In genomic region chr10:18061533-18061932, GRCm38 (mm10) we compare ENCODE assay signal across 25 mouse cellular contexts. TPM values are rescaled to one million over a fixed set of nuclear protein-coding genes. Genes with fewer than 3 reads are reported as not detected.
DNase-seq lines count a peak whose midpoint lies in the region; ATAC-seq lines count a peak whose summit lies in the region.
"Had no signal": no experiment of that assay in that cellular context is flagged by ENCODE, and none has a peak within 500 bp of the region (broad histone marks: within the 10 kb centered on the region; RNA-seq: fewer than 3 reads in every experiment).

No protein-coding gene starts in this region.

- H3K9ac ChIP-seq in heart, embryonic 13.5 days = no peak overlapping the region
- H3K9ac ChIP-seq in midbrain, embryonic 11.5 days (ENCODE audit: low read length) = no peak overlapping the region
- H3K9ac ChIP-seq in midbrain, embryonic 15.5 days = no peak overlapping the region
- H3K9ac ChIP-seq: embryonic facial prominence, embryonic 12.5 days; embryonic facial prominence, embryonic 15.5 days; forebrain, postnatal 0 days; hindbrain, embryonic 14.5 days had no signal

- no peaks in the 10 kb centered on the region for H3K9me3 ChIP-seq in heart, embryonic 13.5 days
- no peaks in the 10 kb centered on the region for H3K9me3 ChIP-seq in heart, embryonic 10.5 days
- H3K9me3 ChIP-seq in midbrain, embryonic 11.5 days (ENCODE audit: control insufficient read depth, low read length) = no peaks in the 10 kb centered on the region
- no peaks in the 10 kb centered on the region for H3K9me3 ChIP-seq in midbrain, embryonic 15.5 days
- H3K9me3 ChIP-seq: embryonic facial prominence, embryonic 12.5 days; embryonic facial prominence, embryonic 15.5 days; hindbrain, embryonic 10.5 days had no signal

- H3K27ac ChIP-seq in heart, embryonic 13.5 days (replicated peaks) = peak overlapping the region; percentile 15; the same call in 1 of the 2 replicates
- no peak overlapping the region for H3K27ac ChIP-seq in heart, embryonic 10.5 days
- H3K27ac ChIP-seq in midbrain, embryonic 11.5 days (ENCODE audit: low read depth, low read length) = no peak overlapping the region
- no peak overlapping the region for H3K27ac ChIP-seq in midbrain, embryonic 15.5 days
- H3K27ac ChIP-seq: embryonic facial prominence, embryonic 12.5 days; embryonic facial prominence, embryonic 15.5 days; hindbrain, embryonic 10.5 days; hindbrain, embryonic 14.5 days had no signal

- no peaks in the 10 kb centered on the region for H3K36me3 ChIP-seq in heart, embryonic 13.5 days
- H3K36me3 ChIP-seq in heart, embryonic 10.5 days = no peaks in the 10 kb centered on the region
- no peaks in the 10 kb centered on the region for H3K36me3 ChIP-seq in midbrain, embryonic 11.5 days (ENCODE audit: control insufficient read depth, insufficient read depth, low read length)
- no peaks in the 10 kb centered on the region for H3K36me3 ChIP-seq in midbrain, embryonic 15.5 days (replicated peaks)
- H3K36me3 ChIP-seq: embryonic facial prominence, embryonic 12.5 days; embryonic facial prominence, embryonic 15.5 days had no signal

- ATAC-seq in heart, embryonic 13.5 days (ENCODE audit: extremely low read depth, insufficient number of reproducible peaks, low FRiP score, low TSS enrichment) = no peak
- ATAC-seq in midbrain, embryonic 11.5 days (ENCODE audit: low FRiP score) = no peak
- ATAC-seq in midbrain, embryonic 15.5 days (replicated peaks) = no peak
- peak; percentile 53 for ATAC-seq in granulocyte monocyte progenitor cell, adult 5-6 weeks (replicated peaks; ENCODE audit: poor library complexity, severe bottlenecking)
- peak; percentile 45 for ATAC-seq in megakaryocyte-erythroid progenitor cell, adult 5-6 weeks (replicated peaks; ENCODE audit: low FRiP score, low TSS enrichment, poor library complexity, severe bottlenecking)
- ATAC-seq: activated CD4-positive, CD25-positive, alpha-beta regulatory T cell, adult 4 months; CD4-positive, CD25-positive, alpha-beta regulatory T cell, adult 4 months; forebrain, embryonic 14.5 days; forebrain, postnatal 0 days; intestine, postnatal 0 days had no signal

- no peaks in the 10 kb centered on the region for H3K27me3 ChIP-seq in heart, embryonic 13.5 days (replicated peaks)
- no peaks in the 10 kb centered on the region for H3K27me3 ChIP-seq in heart, embryonic 10.5 days (ENCODE audit: insufficient read depth, poor library complexity, severe bottlenecking)
- H3K27me3 ChIP-seq in midbrain, embryonic 11.5 days (ENCODE audit: control insufficient read depth, insufficient read depth, low read length) = no peaks in the 10 kb centered on the region
- no peaks in the 10 kb centered on the region for H3K27me3 ChIP-seq in midbrain, embryonic 15.5 days (replicated peaks)
- H3K27me3 ChIP-seq: embryonic facial prominence, embryonic 12.5 days; embryonic facial prominence, embryonic 15.5 days had no signal

- no peak for DNase-seq in heart, embryonic 10.5 days (ENCODE audit: low spot score)
- DNase-seq in midbrain, embryonic 11.5 days (ENCODE audit: low spot score, missing footprints) = peak; percentile 67
- DNase-seq in cerebellum, adult 18-20 months = no peak
- no peak for DNase-seq in heart, adult 18-20 months
- DNase-seq: adrenal gland, adult 8-10 months; adrenal gland, postnatal 25 days; cerebellum, adult 11-12 months; cerebellum, adult 9-10 months; cerebellum, postnatal 14 days; forebrain, postnatal 0 days; gastrocnemius, postnatal 10 days; gastrocnemius, postnatal 36 days; heart, adult 11 months had no signal

- H3K4me3 ChIP-seq in heart, embryonic 13.5 days = no peak overlapping the region
- H3K4me3 ChIP-seq in heart, embryonic 10.5 days = no peak overlapping the region
- no peak overlapping the region for H3K4me3 ChIP-seq in midbrain, embryonic 11.5 days (ENCODE audit: low read depth, low read length)
- no peak overlapping the region for H3K4me3 ChIP-seq in midbrain, embryonic 15.5 days
- H3K4me3 ChIP-seq: embryonic facial prominence, embryonic 12.5 days; embryonic facial prominence, embryonic 15.5 days; hindbrain, embryonic 10.5 days had no signal

- peaks cover 59% of the 10 kb centered on the region for H3K4me1 ChIP-seq in heart, embryonic 13.5 days
- H3K4me1 ChIP-seq in heart, embryonic 10.5 days = peaks cover 47% of the 10 kb centered on the region
- H3K4me1 ChIP-seq in midbrain, embryonic 11.5 days (ENCODE audit: control insufficient read depth, insufficient read depth, low read length) = peaks cover 11% of the 10 kb centered on the region
- H3K4me1 ChIP-seq in midbrain, embryonic 15.5 days = peaks cover 26% of the 10 kb centered on the region

- 71% methylated on average over 4 of the region's 4 CpGs for WGBS in heart, embryonic 13.5 days
- WGBS in heart, embryonic 10.5 days = 78% methylated on average over 4 of the region's 4 CpGs
- WGBS in midbrain, embryonic 11.5 days = 93% methylated on average over 4 of the region's 4 CpGs
- 94% methylated on average over 4 of the region's 4 CpGs for WGBS in midbrain, embryonic 15.5 days

- H3K4me2 ChIP-seq in heart, embryonic 13.5 days = no peak overlapping the region
- H3K4me2 ChIP-seq in midbrain, embryonic 11.5 days = no peak overlapping the region
- H3K4me2 ChIP-seq in midbrain, embryonic 15.5 days = no peak overlapping the region
- H3K4me2 ChIP-seq: embryonic facial prominence, embryonic 12.5 days; embryonic facial prominence, embryonic 15.5 days; hindbrain, embryonic 14.5 days had no signal

RNA-seq across cellular contexts. Expression of gene Reps1, which starts 5.9 kb away (rescaled TPM):
- polyA plus RNA-seq in heart, embryonic 13.5 days (2015; fragmentation: Nextera tagmentation; extraction: Ambion mirVana) = 7.8 and 8.5 TPM in 2 replicates
- 10.2 and 10.6 TPM in 2 replicates for polyA plus RNA-seq in heart, embryonic 10.5 days (2016; fragmentation: Nextera tagmentation; extraction: Ambion mirVana)
- polyA plus RNA-seq in midbrain, embryonic 11.5 days (2014; fragmentation: Nextera tagmentation; extraction: Ambion mirVana) = 27.1 TPM in 2 replicates
- 28.0 and 29.2 TPM in 2 replicates for polyA plus RNA-seq in midbrain, embryonic 15.5 days (2015; fragmentation: Nextera tagmentation; extraction: Ambion mirVana)
- 55.7 and 61.4 TPM in 2 replicates for total RNA-seq in granulocyte monocyte progenitor cell, adult 5-6 weeks (2014; fragmentation: Nextera tagmentation)
- total RNA-seq in granulocyte monocyte progenitor cell, adult 5-6 weeks (2017) = 39.0 and 59.0 TPM in 2 replicates
- total RNA-seq in megakaryocyte-erythroid progenitor cell, adult 5-6 weeks (2014; fragmentation: Nextera tagmentation) = 44.4 and 55.8 TPM in 2 replicates
- total RNA-seq in megakaryocyte-erythroid progenitor cell, adult 5-6 weeks (2017) = 23.0 and 25.5 TPM in 2 replicates
- total RNA-seq in heart, adult 18-20 months (2021) = 10 to 100 TPM; 29.3 to 32.8 TPM

RNA-seq across cellular contexts. Expression of gene Abracl, which starts 38.4 kb away (rescaled TPM):
- polyA plus RNA-seq in heart, embryonic 13.5 days (2015; fragmentation: Nextera tagmentation; extraction: Ambion mirVana) = 146 and 167 TPM in 2 replicates
- polyA plus RNA-seq in heart, embryonic 10.5 days (2016; fragmentation: Nextera tagmentation; extraction: Ambion mirVana) = 190 and 216 TPM in 2 replicates
- 178 and 189 TPM in 2 replicates for polyA plus RNA-seq in midbrain, embryonic 11.5 days (2014; fragmentation: Nextera tagmentation; extraction: Ambion mirVana)
- polyA plus RNA-seq in midbrain, embryonic 15.5 days (2015; fragmentation: Nextera tagmentation; extraction: Ambion mirVana) = 49.2 and 56.6 TPM in 2 replicates
- total RNA-seq in granulocyte monocyte progenitor cell, adult 5-6 weeks (2014; fragmentation: Nextera tagmentation) = 299 and 316 TPM in 2 replicates
- 354 and 417 TPM in 2 replicates for total RNA-seq in granulocyte monocyte progenitor cell, adult 5-6 weeks (2017)
- 83.6 and 104 TPM in 2 replicates for total RNA-seq in megakaryocyte-erythroid progenitor cell, adult 5-6 weeks (2014; fragmentation: Nextera tagmentation)
- 129 and 168 TPM in 2 replicates for total RNA-seq in megakaryocyte-erythroid progenitor cell, adult 5-6 weeks (2017)
- 10 to 100 TPM; 27.6 to 37.5 TPM for total RNA-seq in heart, adult 18-20 months (2021)

Comparison
In these comparisons a context has a peak if more than half of its experiments do, and no peak if none do; other contexts are left out.
1. ATAC-seq: peak in granulocyte monocyte progenitor cell, adult 5-6 weeks (single experiment) and megakaryocyte-erythroid progenitor cell, adult 5-6 weeks (single experiment); none in heart, embryonic 13.5 days (single experiment), midbrain, embryonic 11.5 days (single experiment) and midbrain, embryonic 15.5 days (single experiment).